Mouse (Mus musculus) midbrain, embryonic 12.5 days (tissue): ENCODE measurements around the gene Racgap1. TPM values are rescaled to one million over a fixed set of nuclear protein-coding genes. Genes with fewer than 3 reads are reported as not detected.

Experiments
- ATAC-seq: fragments of 200-750 bp; cut with Nextera tagmentation; 2 replicates; pipeline ENCODE4 v1.8.0; 2017; ENCODE audit warnings: low read depth, moderate TSS enrichment, moderate library complexity; ENCODE audit not compliant: low FRiP score
- H3K27ac ChIP-seq: fragments of 300-500 bp; sonication (generic); replicated peaks from 2 replicates; pipeline ENCODE4 v1.5.1; 2016; ENCODE audit warnings: mild to moderate bottlenecking
- H3K27me3 ChIP-seq: fragments of 300-500 bp; sonication (generic); 2 replicates; pipeline ENCODE4 v1.6.1; 2016; ENCODE audit warnings: mild to moderate bottlenecking
- H3K36me3 ChIP-seq: fragments of 300-500 bp; sonication (generic); 2 replicates; pipeline ENCODE4 v1.6.1; 2016
- H3K4me1 ChIP-seq: fragments of 300-500 bp; sonication (generic); 2 replicates; pipeline ENCODE4 v1.6.1; 2016
- H3K4me2 ChIP-seq: fragments of 300-500 bp; sonication (generic); replicated peaks from 2 replicates; pipeline ENCODE4 v1.6.1; 2016; ENCODE audit warnings: mild to moderate bottlenecking, moderate library complexity
- H3K4me3 ChIP-seq: fragments of 300-500 bp; sonication (generic); 2 replicates; pipeline ENCODE4 v1.5.1; 2016; ENCODE audit warnings: mild to moderate bottlenecking
- H3K9ac ChIP-seq: fragments of 300-500 bp; sonication (generic); replicated peaks from 2 replicates; pipeline ENCODE4 v1.6.1; 2016; ENCODE audit warnings: mild to moderate bottlenecking, moderate library complexity
- H3K9me3 ChIP-seq: fragments of 300-500 bp; sonication (generic); 2 replicates; pipeline ENCODE4 v1.6.1; 2016; ENCODE audit warnings: mild to moderate bottlenecking
- WGBS: fragments of 180-500 bp; shearing (Covaris S2); methylation state at CpG from one replicate; pipeline ENCODE4 v1.1.7; 2016; 5-methylcytosine and 5-hydroxymethylcytosine counted together
- polyA plus RNA-seq: library from polyadenylated mRNA; unstranded; fragments of >200 nt; fragmentation: Nextera tagmentation; extraction: Ambion mirVana; gene quantifications from 2 replicates; pipeline ENCODE4 v1.2.1, GENCODE M21; 2016

Gene Racgap1
- polyA plus RNA-seq, 1 experiment from 2014 or later = 223 TPM

DNA sequence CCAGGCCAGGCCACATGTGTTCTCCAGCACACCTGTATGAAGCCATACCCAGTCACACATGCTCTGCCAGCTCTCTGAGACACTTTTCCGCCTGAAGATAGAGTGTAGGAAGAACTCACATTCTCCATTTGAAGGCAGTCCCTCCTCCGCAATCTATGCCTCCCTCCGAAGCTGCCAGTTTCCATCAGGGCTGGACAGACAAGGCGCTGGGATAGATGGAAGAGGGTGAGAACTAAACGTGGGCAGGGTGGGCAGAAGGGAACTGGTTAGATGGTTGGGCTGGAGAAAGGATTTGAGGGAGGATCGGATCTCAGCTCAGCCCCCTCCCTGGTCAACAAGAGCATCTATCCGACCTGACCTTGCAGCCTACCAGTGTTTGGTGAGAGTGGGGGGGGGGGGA is 54.6 kb downstream of the Racgap1 start:
- H3K36me3 ChIP-seq = no peaks in the 10 kb centered on the region
- no peak overlapping the region for H3K4me2 ChIP-seq
- H3K9me3 ChIP-seq = no peaks in the 10 kb centered on the region
- no peak overlapping the region for H3K4me3 ChIP-seq
- H3K9ac ChIP-seq = no peak overlapping the region
- peaks cover 27% of the 10 kb centered on the region for H3K4me1 ChIP-seq
- WGBS = 51% methylated on average over 7 of the region's 7 CpGs
- no peak overlapping the region; the same call in 1 of the 2 replicates for H3K27ac ChIP-seq
- H3K27me3 ChIP-seq = peaks cover 68% of the 10 kb centered on the region
- no peak for ATAC-seq

DNA sequence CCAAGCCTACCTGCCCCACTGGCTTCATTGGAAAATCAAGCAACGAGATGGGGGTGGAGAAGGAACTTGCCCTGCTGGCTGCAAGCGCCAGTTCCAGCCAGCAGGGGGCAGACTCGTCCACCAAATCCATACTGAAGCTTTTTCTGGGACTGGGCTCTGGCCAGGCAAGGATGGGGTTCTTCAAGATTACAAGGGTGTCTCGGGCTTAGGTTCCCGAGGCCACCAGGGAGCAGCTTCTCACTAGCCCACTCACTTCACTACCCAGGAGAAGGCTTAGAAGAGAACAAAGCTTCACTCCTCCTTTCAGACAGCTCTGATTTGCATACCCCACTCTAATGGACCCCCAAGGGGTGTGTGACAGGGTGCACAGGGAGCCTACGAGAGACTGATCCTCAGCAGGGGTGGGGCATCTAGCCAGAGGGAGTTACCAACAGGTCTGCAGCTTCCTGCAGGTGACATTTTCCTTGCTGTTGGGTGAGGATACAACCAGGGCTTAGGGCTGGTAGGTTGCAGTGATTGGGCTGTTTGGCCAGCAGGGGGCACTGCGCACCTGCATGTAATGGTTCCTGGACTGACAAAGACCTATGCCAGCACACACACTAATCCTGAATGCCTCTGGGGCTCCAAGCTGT is 55.3 kb downstream of the Racgap1 start:
- ATAC-seq = peak; percentile 84
- H3K27ac ChIP-seq = no peak overlapping the region
- H3K36me3 ChIP-seq = no peaks in the 10 kb centered on the region

DNA sequence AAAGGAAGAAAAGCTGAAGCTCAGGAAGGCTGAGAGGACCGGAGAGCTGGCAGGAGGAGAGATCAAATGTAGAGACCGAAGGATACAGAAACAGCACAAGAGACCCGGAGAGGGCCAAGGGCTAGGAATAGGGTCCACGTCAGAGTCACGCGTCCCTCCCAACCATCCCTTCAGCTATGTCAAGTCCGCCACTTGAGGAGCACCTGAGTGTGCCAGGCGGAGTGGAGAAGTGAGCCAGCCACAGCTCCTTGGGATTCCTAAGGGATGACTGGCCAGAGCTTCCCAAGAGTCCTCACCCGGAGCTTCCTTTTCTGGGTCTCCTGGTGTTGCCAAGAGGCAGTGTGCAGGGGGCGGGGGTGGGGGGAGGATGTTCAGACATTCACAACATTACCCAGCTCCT is 56.5 kb downstream of the Racgap1 start:
- Histone ChIP-seq H3K36me3 (no peaks in the 10 kb centered on the region), H3K4me1 (peaks cover 22% of the 10 kb centered on the region), H3K4me2 (no peak overlapping the region), H3K9ac (no peak overlapping the region), H3K4me3 (no peak overlapping the region), H3K27ac (no peak overlapping the region), H3K27me3 (peaks cover 74% of the 10 kb centered on the region), H3K9me3 (no peaks in the 10 kb centered on the region)
- WGBS = 78% methylated on average over 10 of the region's 10 CpGs
- ATAC-seq = no peak

More for the DNA sequence above, 55.3 kb downstream of the Racgap1 start:
- Histone ChIP-seq H3K4me2 (peak overlapping the region; percentile 14; the same call in 1 of the 2 replicates), H3K4me3 (no peak overlapping the region), H3K4me1 (peaks cover 20% of the 10 kb centered on the region), H3K27me3 (peaks cover 69% of the 10 kb centered on the region), H3K9ac (no peak overlapping the region), H3K9me3 (no peaks in the 10 kb centered on the region)
- WGBS = 2% methylated on average over 7 of the region's 7 CpGs

DNA sequence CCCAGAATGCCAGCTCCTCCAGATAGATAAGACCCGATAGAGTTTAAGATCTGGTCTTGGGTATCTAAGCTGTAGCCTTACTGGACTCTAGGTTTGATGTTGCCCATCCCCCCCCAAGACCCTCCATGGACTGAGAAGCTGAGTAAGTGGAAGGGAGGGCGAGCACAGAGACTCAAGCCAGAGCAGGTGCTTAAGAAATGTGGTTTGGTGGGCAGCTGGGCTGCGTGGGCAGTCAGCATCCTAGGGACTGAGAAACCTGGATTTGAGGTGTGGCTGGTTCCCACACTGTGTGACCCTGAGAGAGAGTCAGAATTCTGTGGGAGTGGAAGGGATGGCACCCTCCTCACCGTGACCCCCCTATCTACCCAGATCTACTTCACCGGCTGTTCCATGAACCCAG is 58.6 kb downstream of the Racgap1 start:
- WGBS = 87% methylated on average over 5 of the region's 5 CpGs
- peaks cover 14% of the 10 kb centered on the region; the same call in 1 of the 2 replicates for H3K4me1 ChIP-seq
- H3K27me3 ChIP-seq = peaks cover 88% of the 10 kb centered on the region
- H3K9me3 ChIP-seq = no peaks in the 10 kb centered on the region
- no peak for ATAC-seq
- no peak overlapping the region for H3K4me3 ChIP-seq
- H3K27ac ChIP-seq = no peak overlapping the region
- no peak overlapping the region for H3K9ac ChIP-seq
- H3K4me2 ChIP-seq = no peak overlapping the region
- no peaks in the 10 kb centered on the region for H3K36me3 ChIP-seq

DNA sequence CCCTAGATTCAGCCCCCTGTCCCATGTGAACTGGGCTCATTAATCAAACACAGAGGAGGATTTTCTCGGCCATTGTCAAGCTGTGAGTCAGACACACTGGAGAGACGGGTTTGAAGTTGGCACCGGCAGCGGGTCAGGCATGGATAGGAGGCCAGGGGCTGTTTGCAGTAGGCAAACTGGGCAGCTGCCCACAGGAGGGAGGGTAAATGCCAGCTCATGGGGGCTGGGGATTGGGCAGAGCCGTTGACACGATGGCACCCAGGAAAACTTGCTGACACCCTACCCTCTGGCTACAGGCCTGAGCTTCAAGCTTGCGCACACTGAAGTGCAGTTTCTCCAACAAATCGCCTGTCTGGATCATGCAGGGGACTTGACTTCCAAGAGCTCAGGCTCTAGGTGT is 59.3 kb downstream of the Racgap1 start:
- 71% methylated on average over 8 of the region's 8 CpGs for WGBS
- Histone ChIP-seq H3K4me3 (no peak overlapping the region), H3K9me3 (no peaks in the 10 kb centered on the region), H3K36me3 (no peaks in the 10 kb centered on the region), H3K4me1 (peaks cover 14% of the 10 kb centered on the region; the same call in 1 of the 2 replicates), H3K9ac (no peak overlapping the region), H3K27ac (no peak overlapping the region), H3K27me3 (peaks cover 92% of the 10 kb centered on the region), H3K4me2 (no peak overlapping the region)
- ATAC-seq = no peak

DNA sequence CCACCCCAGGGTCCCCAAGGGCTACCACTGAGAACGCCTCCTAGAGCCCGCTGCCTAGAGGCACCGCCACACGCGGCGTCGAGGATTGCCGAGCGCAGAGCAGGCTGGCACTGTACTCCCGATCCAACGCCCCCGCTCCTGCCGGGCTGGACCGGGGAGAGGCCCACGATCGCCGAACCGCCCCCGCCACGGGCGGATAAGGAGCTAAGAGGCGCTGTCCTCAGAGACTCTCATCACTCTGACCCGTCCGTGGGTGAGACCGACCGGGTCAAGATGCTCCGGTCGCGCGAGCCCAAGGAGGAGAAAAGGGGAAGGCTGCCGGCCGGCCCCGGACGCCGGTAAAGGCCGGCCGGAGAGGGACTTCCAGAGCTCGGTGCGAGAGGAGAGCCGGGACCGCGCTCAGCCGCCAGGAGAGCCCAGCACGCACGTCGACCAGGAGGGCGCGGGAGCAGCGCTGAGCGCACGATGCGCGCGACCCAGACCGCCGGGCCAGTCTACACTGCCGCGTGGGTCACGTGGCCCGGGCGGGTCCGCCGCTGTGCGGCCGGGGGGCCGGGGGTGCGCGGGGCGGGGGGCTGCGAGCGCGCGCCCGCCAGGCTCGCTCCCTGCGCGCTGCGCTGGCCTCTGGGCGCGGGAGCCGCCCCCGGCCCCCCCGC is 60.9 kb downstream of the Racgap1 start, which contains the start of gene Aqp5:
Gene Aqp5, plus strand, starts transcription at position 354 of the 656 bp plus-strand sequence.
- Histone ChIP-seq H3K4me3 (peak within 1 kb of the TSS; percentile 45), H3K27me3 (peaks cover 100% of the 10 kb centered on the region), H3K27ac (no peak within 1 kb of the TSS), H3K4me2 (peak within 1 kb of the TSS; percentile 55), H3K36me3 (no peaks in the 10 kb centered on the region), H3K4me1 (peaks cover 9% of the 10 kb centered on the region; the same call in 1 of the 2 replicates), H3K9ac (peak within 1 kb of the TSS; percentile 39; the same call in 1 of the 2 replicates), H3K9me3 (no peaks in the 10 kb centered on the region)
- ATAC-seq = peak; percentile 71
- 1% methylated on average over 68 of the region's 83 CpGs for WGBS

DNA sequence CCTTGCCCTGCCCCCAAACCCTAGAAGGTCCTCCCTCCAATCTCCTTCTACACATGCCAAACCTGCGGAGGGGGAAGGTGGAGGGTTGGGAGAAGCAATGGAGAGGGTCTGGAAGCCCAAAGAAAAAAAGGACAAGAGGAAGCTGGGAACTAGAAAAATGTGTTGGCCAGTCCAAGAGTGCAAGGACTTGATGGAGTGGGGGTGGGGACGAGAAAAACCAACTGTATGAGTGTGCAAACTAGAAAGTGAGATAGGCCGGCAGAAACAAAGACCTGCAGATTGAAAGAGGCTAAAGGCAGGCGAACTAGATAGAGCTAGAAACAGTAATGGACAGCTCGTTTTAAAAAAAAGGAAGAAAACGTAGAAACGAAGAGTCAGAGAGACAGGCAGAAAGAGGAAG is 61.8 kb downstream of the Racgap1 start:
- Histone ChIP-seq H3K27ac (no peak overlapping the region), H3K36me3 (no peaks in the 10 kb centered on the region), H3K9me3 (no peaks in the 10 kb centered on the region), H3K4me3 (no peak overlapping the region), H3K4me1 (peaks cover 15% of the 10 kb centered on the region), H3K4me2 (no peak overlapping the region), H3K27me3 (peaks cover 100% of the 10 kb centered on the region), H3K9ac (no peak overlapping the region)
- WGBS = 13% methylated on average over 7 of the region's 7 CpGs
- ATAC-seq = no peak

DNA sequence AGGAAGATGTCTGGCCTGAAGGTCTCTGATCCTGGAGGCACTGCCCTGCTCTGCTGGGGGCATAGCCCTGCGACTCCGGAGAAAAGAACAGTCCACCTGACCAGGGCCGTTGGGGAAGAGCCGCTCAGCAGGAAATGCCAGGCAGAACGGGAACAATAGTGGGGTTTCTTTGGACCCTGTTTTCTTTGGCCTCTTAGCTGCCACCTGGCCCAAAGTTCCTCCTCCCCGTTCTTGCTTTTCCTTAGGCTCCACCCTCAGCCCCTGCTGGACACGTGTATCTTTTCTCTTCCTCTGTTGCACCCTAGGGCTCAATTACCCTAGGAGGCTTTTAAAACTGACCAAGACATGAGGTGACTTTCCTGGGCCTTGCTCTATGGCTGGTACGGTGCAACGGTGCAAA is 62.2 kb downstream of the Racgap1 start:
- Histone ChIP-seq H3K36me3 (no peaks in the 10 kb centered on the region), H3K27ac (no peak overlapping the region), H3K27me3 (peaks cover 100% of the 10 kb centered on the region), H3K4me3 (no peak overlapping the region), H3K9me3 (no peaks in the 10 kb centered on the region), H3K4me1 (peaks cover 20% of the 10 kb centered on the region), H3K4me2 (no peak overlapping the region), H3K9ac (no peak overlapping the region)
- ATAC-seq = no peak
- 5% methylated on average over 9 of the region's 9 CpGs for WGBS

DNA sequence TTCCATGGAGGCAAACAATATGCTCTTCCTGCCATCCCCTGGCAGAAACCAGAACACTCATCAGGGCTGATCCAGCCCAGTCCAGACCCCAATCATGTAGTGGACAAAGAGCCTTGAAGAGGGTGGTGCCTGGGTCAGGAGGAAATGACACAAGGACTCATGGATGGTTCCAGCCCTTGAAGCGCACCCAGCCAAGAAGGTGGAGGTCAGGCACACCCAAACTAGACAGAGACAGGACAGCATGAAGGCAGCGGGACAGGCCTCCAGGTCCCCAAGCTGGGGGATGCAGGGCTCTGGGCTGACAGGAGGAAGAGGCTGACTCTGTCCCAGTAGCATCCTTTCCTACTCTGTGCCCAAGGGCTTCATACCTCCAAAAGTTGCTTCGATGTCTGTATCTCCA is 64.9 kb downstream of the Racgap1 start:
- no peak overlapping the region for H3K27ac ChIP-seq
- H3K27me3 ChIP-seq = peaks cover 98% of the 10 kb centered on the region
- peaks cover 30% of the 10 kb centered on the region for H3K4me1 ChIP-seq
- ATAC-seq = no peak
- no peak overlapping the region for H3K4me3 ChIP-seq
- no peaks in the 10 kb centered on the region for H3K9me3 ChIP-seq
- H3K4me2 ChIP-seq = no peak overlapping the region
- H3K36me3 ChIP-seq = no peaks in the 10 kb centered on the region
- no peak overlapping the region for H3K9ac ChIP-seq
- 89% methylated on average over 3 of the region's 3 CpGs for WGBS

DNA sequence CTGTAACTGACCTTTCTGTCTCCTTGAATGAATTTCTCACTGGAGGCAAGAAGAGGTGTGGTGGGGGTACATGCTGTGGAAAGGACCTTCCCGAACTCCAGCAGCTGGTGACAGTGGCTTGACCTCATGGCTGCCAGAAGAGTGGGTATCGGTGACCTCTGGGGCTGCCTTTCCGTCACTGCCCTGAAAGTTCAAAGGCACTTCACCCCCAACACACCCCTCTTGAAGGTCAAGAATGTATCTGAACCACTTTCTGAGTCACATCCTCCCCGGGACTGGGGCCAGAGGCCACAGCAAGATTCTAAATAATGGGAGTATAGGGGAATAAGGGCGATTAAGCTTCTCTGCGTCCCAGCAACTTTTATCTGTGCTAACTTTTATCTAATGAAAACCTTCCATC is 65.7 kb downstream of the Racgap1 start:
- WGBS = 62% methylated on average over 6 of the region's 6 CpGs
- Histone ChIP-seq H3K36me3 (no peaks in the 10 kb centered on the region), H3K9ac (no peak overlapping the region), H3K27ac (no peak overlapping the region), H3K4me3 (no peak overlapping the region), H3K27me3 (peaks cover 98% of the 10 kb centered on the region), H3K9me3 (no peaks in the 10 kb centered on the region), H3K4me2 (no peak overlapping the region), H3K4me1 (peaks cover 26% of the 10 kb centered on the region)
- no peak for ATAC-seq

DNA sequence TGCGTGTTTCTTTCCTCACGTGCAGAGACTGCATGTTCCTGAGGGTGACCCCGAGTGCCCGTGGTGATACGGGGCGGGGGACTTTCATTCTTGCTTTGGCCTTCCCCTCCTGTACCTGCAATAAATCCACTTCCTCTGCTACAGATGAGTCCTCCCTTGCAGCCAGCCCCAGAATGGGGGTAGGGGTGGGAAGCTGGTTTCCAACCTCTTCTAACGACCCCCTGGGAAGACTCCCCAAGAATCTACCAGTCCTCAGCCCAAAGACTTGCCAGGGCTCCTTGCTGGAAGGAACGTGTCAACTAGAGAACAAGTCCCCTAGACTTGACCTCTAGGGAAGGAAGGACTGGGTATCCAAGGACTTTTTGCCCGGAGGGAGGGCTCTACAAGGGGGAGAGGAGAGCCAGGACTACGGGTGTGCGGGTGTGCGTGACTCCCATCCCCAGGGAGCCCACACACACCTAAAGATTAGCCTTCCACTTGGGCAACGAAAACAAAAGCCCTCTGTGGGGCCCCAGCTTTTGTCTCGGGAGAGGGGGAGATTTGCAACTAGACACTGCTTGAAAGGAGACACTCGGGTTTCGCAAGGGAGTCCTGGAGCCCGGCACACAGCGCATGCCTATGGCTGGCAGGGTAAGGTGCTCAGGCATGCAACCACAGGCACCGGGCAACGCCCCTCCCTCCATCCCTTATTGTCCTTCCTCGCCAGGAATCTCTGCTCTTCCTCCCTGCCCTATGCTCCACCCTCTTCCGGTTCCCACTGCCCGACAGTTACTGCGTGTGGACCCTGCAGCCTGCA is 66.9 kb downstream of the Racgap1 start:
- Histone ChIP-seq H3K36me3 (no peaks in the 10 kb centered on the region), H3K27ac (no peak overlapping the region), H3K9ac (peak overlapping the region; percentile 0; the same call in 1 of the 2 replicates), H3K4me2 (peak overlapping the region; percentile 56), H3K9me3 (no peaks in the 10 kb centered on the region), H3K27me3 (peaks cover 98% of the 10 kb centered on the region), H3K4me3 (peak overlapping the region; percentile 37), H3K4me1 (peaks cover 21% of the 10 kb centered on the region)
- 2% methylated on average over 23 of the region's 24 CpGs for WGBS
- ATAC-seq = peak; percentile 52; the same call in 1 of the 2 replicates
